Mouse (Mus musculus) thymus, adult 2 months (tissue): ENCODE data around the gene Fam240b.

Experiments
- CTCF ChIP-seq: fragments of 200-500 bp; IDR thresholded peaks from 2 replicates; pipeline ENCODE4 v1.5.1; 2012; ENCODE audit warnings: mild to moderate bottlenecking, control low read depth, low read length, moderate library complexity, borderline replicate concordance; ENCODE audit not compliant: control insufficient read depth, poor library complexity, insufficient read depth; ENCODE audit errors: extremely low read depth
- POLR2A ChIP-seq: fragments of 200-500 bp; IDR thresholded peaks from 2 replicates; pipeline ENCODE4 v1.6.1; 2012; ENCODE audit warnings: mild to moderate bottlenecking, low read length, control low read depth, moderate library complexity; ENCODE audit not compliant: control insufficient read depth, poor library complexity, insufficient read depth; ENCODE audit errors: extremely low read depth

GRCm38 (mm10) chr13:64458181-64458580, 39.4 kb downstream of the Fam240b start:
- TF ChIP-seq CTCF = no peak
- no peak for TF ChIP-seq POLR2A
